Mouse (Mus musculus): ENCODE results near the gene Ppfibp2. TPM values are rescaled to one million over a fixed set of nuclear protein-coding genes. Genes with fewer than 3 reads are reported as not detected.

Gene Ppfibp2
- polyA plus RNA-seq, 1 experiment from 2014 or later = 4.3 TPM

DNA sequence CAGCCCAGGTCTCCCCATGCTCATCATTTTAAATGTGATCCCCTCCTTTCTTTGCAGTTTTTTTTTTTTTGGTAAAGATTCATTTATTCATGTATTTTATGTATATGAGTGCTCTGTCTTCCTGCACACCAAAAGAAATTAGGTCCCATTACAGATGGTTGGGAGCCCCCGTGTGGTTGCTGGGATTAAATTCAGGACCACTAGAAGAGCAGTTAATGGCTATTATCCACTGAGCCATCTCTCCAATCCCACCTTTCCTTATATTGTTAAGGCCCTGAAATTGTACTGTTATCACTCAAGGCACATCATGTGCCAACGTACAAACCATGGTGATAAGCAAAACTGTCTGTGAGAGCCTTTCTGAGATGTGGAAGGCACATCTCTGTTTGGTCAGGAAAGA, 143.7 kb downstream of the Ppfibp2 start:
- Histone ChIP-seq H3K36me3 (replicated peaks) (no peaks in the 10 kb centered on the region; the same call in 1 of the 2 replicates), H3K4me3 (replicated peaks) (no peak overlapping the region), H3K4me2 (no peak overlapping the region), H3K27me3 (no peaks in the 10 kb centered on the region), H3K4me1 (replicated peaks) (no peaks in the 10 kb centered on the region), H3K9me3 (replicated peaks) (no peaks in the 10 kb centered on the region), H3K27ac (replicated peaks) (no peak overlapping the region), H3K9ac (no peak overlapping the region)
- WGBS (ENCODE audit: insufficient replicate concordance) = 18% methylated on average over 2 of the region's 2 CpGs
- ATAC-seq (ENCODE audit: insufficient read depth) = no peak

DNA sequence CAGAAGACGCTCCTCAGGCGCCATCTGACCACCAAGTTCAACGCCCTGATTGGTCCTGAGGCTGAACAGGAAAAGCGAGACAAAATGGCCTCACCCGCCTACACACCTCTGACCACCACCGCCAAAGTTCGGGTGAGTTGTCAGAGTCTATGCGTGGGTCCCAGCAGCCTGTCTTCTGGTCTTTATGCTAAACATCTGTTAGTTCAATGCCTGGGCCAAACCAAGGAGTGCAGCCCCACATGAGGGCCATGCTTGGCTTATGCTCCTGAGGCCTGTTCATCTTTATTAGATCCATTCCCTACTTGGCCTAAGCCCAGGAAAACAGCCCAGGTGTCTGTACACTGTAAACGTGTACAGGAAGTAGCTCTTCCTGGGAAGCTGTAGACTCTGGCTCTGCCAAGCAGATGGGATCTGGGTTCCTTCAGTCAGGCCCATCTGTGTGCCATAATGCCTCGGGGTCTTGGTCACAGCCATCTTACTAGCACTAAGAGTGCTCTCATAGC, 148.0 kb downstream of the Ppfibp2 start:
- 64% methylated on average over 10 of the region's 10 CpGs for WGBS (ENCODE audit: insufficient replicate concordance)
- Histone ChIP-seq H3K27me3 (no peaks in the 10 kb centered on the region), H3K27ac (replicated peaks) (no peak overlapping the region), H3K4me3 (replicated peaks) (no peak overlapping the region), H3K4me1 (replicated peaks) (no peaks in the 10 kb centered on the region), H3K4me2 (no peak overlapping the region), H3K36me3 (replicated peaks) (no peaks in the 10 kb centered on the region; the same call in 1 of the 2 replicates), H3K9ac (no peak overlapping the region), H3K9me3 (replicated peaks) (no peaks in the 10 kb centered on the region)
- ATAC-seq (ENCODE audit: insufficient read depth) = no peak

DNA sequence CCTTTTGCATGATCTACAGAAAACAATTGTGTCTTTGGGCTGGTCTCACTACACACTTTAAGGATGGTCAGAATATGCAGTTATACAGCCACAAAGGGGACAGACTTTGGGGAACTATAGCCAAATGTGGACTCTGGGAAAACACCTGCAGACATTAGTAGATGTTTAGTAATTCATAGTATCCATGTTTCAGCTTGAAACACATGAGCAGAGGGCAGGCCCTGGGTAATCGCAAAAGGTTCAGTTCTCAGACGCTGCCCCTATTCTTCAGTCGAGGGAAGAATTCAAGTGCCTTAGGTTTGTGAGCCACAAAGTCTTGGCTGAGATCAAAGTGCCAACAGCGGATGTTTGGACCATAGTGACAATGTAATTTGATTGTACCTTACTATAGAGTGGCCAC, 149.4 kb downstream of the Ppfibp2 start:
- Histone ChIP-seq H3K36me3 (replicated peaks) (no peaks in the 10 kb centered on the region; the same call in 1 of the 2 replicates), H3K27ac (replicated peaks) (no peak overlapping the region), H3K9me3 (replicated peaks) (no peaks in the 10 kb centered on the region), H3K4me1 (replicated peaks) (no peaks in the 10 kb centered on the region), H3K4me3 (replicated peaks) (no peak overlapping the region), H3K9ac (no peak overlapping the region), H3K27me3 (no peaks in the 10 kb centered on the region), H3K4me2 (no peak overlapping the region)
- whole genome bisulfite sequencing (ENCODE audit: insufficient replicate concordance) = 71% methylated on average over 4 of the region's 4 CpGs
- no peak for ATAC-seq (ENCODE audit: insufficient read depth)

DNA sequence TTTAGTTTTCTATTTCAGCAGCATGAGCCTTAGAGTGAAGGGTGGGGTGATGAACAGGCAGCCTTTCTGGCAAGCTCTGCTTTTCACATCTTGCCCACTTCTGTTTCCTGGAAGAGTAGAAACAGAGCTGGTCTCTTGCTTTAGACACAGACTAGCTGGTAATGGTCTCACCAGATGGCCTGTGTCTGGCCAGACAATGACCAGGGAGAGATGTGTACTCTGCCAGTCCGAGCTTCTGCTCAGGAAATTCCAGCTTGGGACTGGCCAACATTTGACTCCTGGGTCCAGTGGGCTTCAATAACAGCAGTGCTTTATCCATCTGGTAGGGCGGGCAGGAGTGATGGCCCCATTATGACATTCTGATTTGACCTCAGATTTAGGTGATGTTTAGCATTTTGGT, 150.1 kb downstream of the Ppfibp2 start:
- Histone ChIP-seq H3K27ac (replicated peaks) (no peak overlapping the region), H3K36me3 (replicated peaks) (no peaks in the 10 kb centered on the region; the same call in 1 of the 2 replicates), H3K9ac (no peak overlapping the region), H3K4me1 (replicated peaks) (no peaks in the 10 kb centered on the region), H3K9me3 (replicated peaks) (no peaks in the 10 kb centered on the region), H3K4me2 (no peak overlapping the region), H3K27me3 (no peaks in the 10 kb centered on the region), H3K4me3 (replicated peaks) (no peak overlapping the region)
- no peak for ATAC-seq (ENCODE audit: insufficient read depth)
- WGBS (ENCODE audit: insufficient replicate concordance) = 42% methylated on average over 2 of the region's 2 CpGs

DNA sequence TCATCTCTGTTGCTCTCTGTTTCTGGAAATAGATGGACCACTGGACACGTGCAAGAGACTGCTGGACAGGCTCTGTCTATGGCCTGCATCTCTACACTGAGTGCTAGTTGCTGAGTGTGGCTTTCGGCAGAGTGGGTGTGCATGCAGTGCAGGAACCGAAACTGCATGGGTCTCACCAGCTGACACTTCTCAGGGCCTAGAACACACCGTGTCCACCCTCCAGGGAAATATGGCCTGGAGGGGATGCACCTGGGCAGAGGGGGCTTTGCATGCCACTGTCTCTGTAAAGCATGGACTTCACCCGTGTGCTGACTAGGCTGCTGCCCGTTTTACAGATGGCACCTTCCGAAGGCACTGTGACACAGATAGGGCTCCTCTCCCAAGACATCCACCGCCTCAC, 151.0 kb downstream of the Ppfibp2 start:
- no peaks in the 10 kb centered on the region for H3K9me3 ChIP-seq (replicated peaks)
- H3K4me1 ChIP-seq (replicated peaks) = no peaks in the 10 kb centered on the region
- no peak overlapping the region for H3K4me3 ChIP-seq (replicated peaks)
- no peak overlapping the region for H3K27ac ChIP-seq (replicated peaks)
- WGBS (ENCODE audit: insufficient replicate concordance) = 64% methylated on average over 8 of the region's 8 CpGs
- no peak overlapping the region for H3K9ac ChIP-seq
- no peak for ATAC-seq (ENCODE audit: insufficient read depth)
- no peaks in the 10 kb centered on the region; the same call in 1 of the 2 replicates for H3K36me3 ChIP-seq (replicated peaks)
- no peak overlapping the region for H3K4me2 ChIP-seq
- no peaks in the 10 kb centered on the region for H3K27me3 ChIP-seq

DNA sequence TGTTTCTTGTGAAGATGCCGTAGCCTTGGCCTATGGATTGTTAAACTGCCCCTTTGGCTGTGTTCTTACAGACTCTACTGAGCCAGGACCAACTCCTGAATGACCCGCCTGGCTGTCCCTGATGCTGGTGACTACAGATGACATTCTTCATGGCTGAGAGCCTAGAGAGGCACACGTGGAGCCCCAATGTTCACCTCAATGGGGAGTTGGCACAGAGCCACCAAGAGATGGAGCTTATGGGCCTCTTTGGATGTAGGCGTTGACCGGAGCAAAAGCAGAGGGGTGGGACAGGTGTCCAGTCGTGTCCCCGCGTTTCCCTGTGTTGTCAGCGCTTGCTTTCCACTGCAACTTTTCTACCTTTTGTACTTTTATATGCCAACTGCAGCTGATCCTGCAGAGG, 152.5 kb downstream of the Ppfibp2 start:
- Histone ChIP-seq H3K4me2 (no peak overlapping the region), H3K4me1 (replicated peaks) (no peaks in the 10 kb centered on the region), H3K27ac (replicated peaks) (no peak overlapping the region), H3K9ac (no peak overlapping the region), H3K4me3 (replicated peaks) (no peak overlapping the region), H3K9me3 (replicated peaks) (no peaks in the 10 kb centered on the region), H3K36me3 (replicated peaks) (no peaks in the 10 kb centered on the region; the same call in 1 of the 2 replicates), H3K27me3 (no peaks in the 10 kb centered on the region)
- WGBS (ENCODE audit: insufficient replicate concordance) = 69% methylated on average over 9 of the region's 9 CpGs
- ATAC-seq (ENCODE audit: insufficient read depth) = no peak

DNA sequence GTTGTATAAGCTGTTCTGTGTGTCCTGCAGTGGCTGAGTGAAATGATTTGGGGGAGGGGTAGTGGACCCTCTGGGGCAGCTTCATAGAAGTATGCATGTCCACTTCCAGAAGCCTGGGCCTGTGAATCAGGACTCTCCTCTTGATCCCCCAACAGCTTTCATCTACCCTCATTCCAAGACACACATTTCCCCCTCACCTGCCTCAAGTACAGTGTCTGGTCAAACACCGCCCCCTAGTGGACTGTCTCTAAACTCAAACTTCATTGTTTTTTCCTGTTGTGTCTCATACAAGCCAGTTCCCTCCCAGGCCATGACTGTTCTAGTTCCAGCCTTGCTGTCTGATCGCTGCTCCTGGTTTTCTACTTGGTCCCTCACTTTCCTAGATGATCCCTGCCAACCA, 152.9 kb downstream of the Ppfibp2 start:
- 6% methylated on average over 2 of the region's 2 CpGs for WGBS (ENCODE audit: insufficient replicate concordance)
- ATAC-seq (ENCODE audit: insufficient read depth) = no peak
- H3K27ac ChIP-seq (replicated peaks) = no peak overlapping the region

DNA sequence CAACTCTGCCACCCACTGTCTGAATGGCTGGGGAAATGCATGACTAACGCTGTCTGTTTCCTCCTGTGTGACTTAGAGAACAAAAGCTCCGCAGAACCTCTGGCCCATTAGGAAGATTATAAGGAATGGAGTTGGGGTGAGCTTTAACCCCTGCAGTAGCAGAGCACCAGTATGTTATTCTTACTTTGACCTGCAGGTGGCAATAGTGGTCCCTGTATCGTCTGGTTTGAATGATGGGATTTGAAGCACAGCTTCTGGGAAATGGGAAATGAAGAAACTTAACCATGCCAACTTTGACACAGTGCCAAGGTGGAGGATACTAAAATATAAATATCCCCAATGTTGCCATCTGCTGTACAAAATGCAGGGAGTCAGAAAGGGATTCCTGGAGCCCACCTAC, 154.3 kb downstream of the Ppfibp2 start:
- Histone ChIP-seq H3K4me1 (replicated peaks) (no peaks in the 10 kb centered on the region), H3K9me3 (replicated peaks) (no peaks in the 10 kb centered on the region), H3K9ac (no peak overlapping the region), H3K4me3 (replicated peaks) (no peak overlapping the region), H3K27me3 (no peaks in the 10 kb centered on the region), H3K4me2 (no peak overlapping the region), H3K27ac (replicated peaks) (no peak overlapping the region), H3K36me3 (replicated peaks) (no peaks in the 10 kb centered on the region)
- WGBS (ENCODE audit: insufficient replicate concordance) = 8% methylated on average over 3 of the region's 3 CpGs
- no peak for ATAC-seq (ENCODE audit: insufficient read depth)

More for the DNA sequence above, 152.9 kb downstream of the Ppfibp2 start:
- Histone ChIP-seq H3K27me3 (no peaks in the 10 kb centered on the region), H3K4me1 (replicated peaks) (no peaks in the 10 kb centered on the region), H3K4me3 (replicated peaks) (no peak overlapping the region), H3K9ac (no peak overlapping the region), H3K9me3 (replicated peaks) (no peaks in the 10 kb centered on the region), H3K36me3 (replicated peaks) (no peaks in the 10 kb centered on the region; the same call in 1 of the 2 replicates), H3K4me2 (no peak overlapping the region)

DNA sequence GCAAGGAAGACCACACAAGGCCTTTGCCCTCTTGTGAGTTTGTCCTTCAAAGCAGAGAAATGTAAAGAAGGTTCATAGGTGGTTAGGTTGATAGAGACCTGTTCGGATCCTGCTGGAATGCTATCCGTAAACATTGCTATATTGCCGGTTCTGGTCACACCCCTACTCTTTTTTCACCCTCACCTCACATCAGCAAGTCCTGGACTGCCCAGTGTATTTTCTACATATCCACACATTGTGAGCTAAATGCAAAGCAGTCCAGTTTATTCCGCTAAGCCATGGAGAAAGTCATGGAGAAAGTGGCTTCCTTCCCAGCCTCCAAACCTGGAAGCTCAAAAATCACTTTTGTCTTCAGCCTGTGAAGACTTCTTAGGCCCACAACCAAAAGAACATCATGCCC, 154.7 kb downstream of the Ppfibp2 start:
- H3K4me3 ChIP-seq (replicated peaks) = no peak overlapping the region
- 71% methylated on average over 4 of the region's 4 CpGs for WGBS (ENCODE audit: insufficient replicate concordance)
- no peaks in the 10 kb centered on the region for H3K9me3 ChIP-seq (replicated peaks)
- H3K4me1 ChIP-seq (replicated peaks) = no peaks in the 10 kb centered on the region
- H3K9ac ChIP-seq = no peak overlapping the region
- no peaks in the 10 kb centered on the region for H3K27me3 ChIP-seq
- no peak overlapping the region for H3K27ac ChIP-seq (replicated peaks)
- no peak for ATAC-seq (ENCODE audit: insufficient read depth)
- H3K4me2 ChIP-seq = no peak overlapping the region
- H3K36me3 ChIP-seq (replicated peaks) = no peaks in the 10 kb centered on the region

DNA sequence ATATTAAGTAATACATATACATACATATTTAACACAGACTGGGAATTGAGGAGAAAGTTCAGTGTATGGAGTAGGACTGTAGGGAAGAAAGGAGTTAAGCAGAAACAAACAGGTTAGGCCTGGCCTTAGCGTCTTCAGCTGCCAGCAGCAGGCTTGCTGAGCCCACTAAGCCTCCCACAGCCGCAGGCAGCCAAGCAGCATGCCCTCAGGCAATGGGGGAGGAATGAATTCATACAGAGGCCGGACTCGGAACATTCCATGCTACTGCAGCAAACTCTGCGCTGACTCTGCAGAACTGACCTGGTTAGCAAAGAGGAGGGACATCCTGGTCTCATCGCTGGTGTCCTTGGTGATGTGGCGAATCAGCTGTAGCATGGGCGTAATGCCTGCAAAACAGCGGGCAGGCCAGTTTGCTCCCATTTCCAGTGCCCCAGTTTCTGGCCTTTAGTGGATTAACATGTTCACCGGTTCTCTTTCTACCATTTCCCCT, 157.1 kb downstream of the Ppfibp2 start:
- Histone ChIP-seq H3K36me3 (replicated peaks) (no peaks in the 10 kb centered on the region), H3K27ac (replicated peaks) (no peak overlapping the region), H3K4me1 (replicated peaks) (no peaks in the 10 kb centered on the region), H3K9ac (no peak overlapping the region), H3K4me2 (no peak overlapping the region), H3K4me3 (replicated peaks) (no peak overlapping the region), H3K27me3 (no peaks in the 10 kb centered on the region), H3K9me3 (replicated peaks) (no peaks in the 10 kb centered on the region)
- ATAC-seq (ENCODE audit: insufficient read depth) = no peak
- 67% methylated on average over 10 of the region's 10 CpGs for WGBS (ENCODE audit: insufficient replicate concordance)

DNA sequence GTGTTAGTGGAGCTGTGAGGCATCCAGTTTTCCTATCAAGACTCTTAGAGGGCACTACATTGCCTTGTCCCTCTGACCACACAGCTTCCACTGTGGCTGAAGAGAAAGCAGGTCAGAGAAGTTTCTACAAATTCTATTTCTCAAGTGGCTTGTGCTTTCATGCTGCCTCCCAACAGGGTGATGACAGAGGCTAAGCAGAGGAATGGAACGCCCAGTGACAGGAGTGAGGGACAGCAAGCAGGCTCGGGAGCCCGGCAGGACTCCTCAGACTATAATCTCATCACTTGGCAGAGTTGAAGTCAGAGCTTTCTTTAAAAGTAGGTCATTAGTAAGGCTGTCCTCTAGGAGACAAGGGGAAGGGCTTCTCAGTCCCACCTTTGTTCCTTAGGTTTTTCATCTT, 160.9 kb downstream of the Ppfibp2 start:
- Histone ChIP-seq H3K9ac (no peak overlapping the region), H3K36me3 (replicated peaks) (no peaks in the 10 kb centered on the region), H3K4me2 (no peak overlapping the region), H3K4me3 (replicated peaks) (no peak overlapping the region), H3K27ac (replicated peaks) (no peak overlapping the region), H3K4me1 (replicated peaks) (no peaks in the 10 kb centered on the region), H3K27me3 (no peaks in the 10 kb centered on the region), H3K9me3 (replicated peaks) (no peaks in the 10 kb centered on the region)
- 62% methylated on average over 3 of the region's 3 CpGs for WGBS (ENCODE audit: insufficient replicate concordance)
- no peak for ATAC-seq (ENCODE audit: insufficient read depth)

DNA sequence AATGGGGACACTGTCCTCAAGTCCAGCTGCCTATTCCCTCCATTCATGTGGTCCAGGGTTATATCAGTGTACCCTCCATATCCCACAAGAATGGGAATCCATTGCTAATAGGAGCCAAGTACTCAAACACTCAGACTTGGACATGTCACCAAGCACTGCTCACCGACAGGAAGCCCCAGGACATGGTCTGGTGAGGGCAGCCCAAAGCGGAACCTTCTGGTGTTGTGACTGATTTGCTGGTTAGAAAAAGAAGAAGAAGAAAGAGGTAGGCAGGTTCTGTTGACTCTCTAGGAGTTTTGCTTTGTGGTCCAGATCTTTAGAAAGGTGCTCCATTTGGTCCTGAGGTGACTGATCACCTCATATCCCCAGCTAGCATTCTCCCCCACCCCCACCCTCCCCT, 161.7 kb downstream of the Ppfibp2 start:
- H3K27ac ChIP-seq (replicated peaks) = no peak overlapping the region
- H3K36me3 ChIP-seq (replicated peaks) = no peaks in the 10 kb centered on the region
- no peaks in the 10 kb centered on the region for H3K27me3 ChIP-seq
- H3K4me2 ChIP-seq = no peak overlapping the region
- no peaks in the 10 kb centered on the region for H3K9me3 ChIP-seq (replicated peaks)
- H3K4me1 ChIP-seq (replicated peaks) = no peaks in the 10 kb centered on the region
- 61% methylated on average over 2 of the region's 2 CpGs for WGBS (ENCODE audit: insufficient replicate concordance)
- no peak for ATAC-seq (ENCODE audit: insufficient read depth)
- no peak overlapping the region for H3K4me3 ChIP-seq (replicated peaks)
- no peak overlapping the region for H3K9ac ChIP-seq
